Mouse (Mus musculus) retina, adult 2 months (tissue): ENCODE data around the gene Gfod1.
A peak's percentile ranks its signal among the peaks of the same experiment; 100 is the strongest.

ENCODE experiments used
- DNase-seq: peaks from one replicate; pipeline ENCODE4 v3.0.0-alpha.2; 2012; ENCODE audit warnings: low read depth, low spot score

Gfod1 gene

DNA sequence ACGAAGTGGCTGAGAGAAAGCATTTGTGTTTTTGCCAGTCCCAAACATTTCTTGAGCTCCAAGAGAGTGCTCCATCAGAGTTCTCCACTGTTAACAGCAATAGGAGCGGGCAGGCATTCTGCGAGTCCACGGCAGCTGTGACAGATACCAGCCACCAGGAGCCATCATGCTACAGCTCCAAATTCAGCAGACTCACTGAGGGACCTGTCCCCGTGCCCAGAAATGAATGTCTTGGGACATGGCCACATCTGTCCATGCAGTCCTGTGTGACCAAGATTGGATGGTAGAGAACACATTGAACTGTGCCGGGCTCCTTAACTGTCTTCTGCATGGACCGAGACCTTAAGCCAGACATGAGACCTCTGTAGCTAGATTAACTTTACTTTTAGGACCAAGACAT lies 100.7 kb downstream of the Gfod1 start:
- no peak for DNase-seq

DNA sequence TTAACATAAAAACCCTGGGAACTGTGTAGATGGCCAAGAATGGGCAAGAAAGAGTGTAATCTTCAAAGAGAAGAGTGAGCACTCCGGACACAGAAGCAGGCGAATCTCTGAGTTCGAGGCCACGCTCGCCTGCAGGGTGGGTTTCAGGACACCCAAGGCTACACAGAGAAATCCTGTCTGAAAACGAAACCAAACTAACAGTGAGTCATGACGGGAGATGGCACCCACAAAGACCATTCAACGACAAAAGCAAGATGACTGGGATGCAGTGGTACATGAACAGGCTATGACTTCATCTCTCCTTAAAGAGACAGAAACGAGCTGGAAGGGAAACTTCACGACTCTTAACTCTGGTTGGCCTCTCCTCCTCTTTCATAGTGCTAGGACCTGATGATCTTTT lies 101.6 kb downstream of the Gfod1 start:
- DNase-seq, result no peak

DNA sequence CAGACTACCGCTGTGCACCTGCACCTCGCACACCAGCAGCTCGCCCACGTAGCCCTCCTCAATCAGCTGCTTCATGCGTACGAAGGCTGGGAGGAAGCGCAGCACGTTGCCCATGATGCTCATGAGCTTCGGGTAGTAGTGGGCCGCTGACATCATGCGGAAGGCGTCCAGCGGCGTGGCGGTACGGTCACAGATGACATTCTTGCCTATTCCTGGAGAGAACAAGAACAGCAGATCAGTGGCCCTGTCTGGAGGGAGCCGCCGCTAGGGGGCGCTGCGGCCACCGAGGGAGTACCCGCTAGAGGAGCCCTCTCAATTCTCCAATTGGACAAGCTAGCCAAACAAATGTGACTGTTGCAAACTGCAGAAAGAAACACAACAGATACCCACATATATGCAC lies 102.9 kb downstream of the Gfod1 start:
- no peak for DNase-seq

DNA sequence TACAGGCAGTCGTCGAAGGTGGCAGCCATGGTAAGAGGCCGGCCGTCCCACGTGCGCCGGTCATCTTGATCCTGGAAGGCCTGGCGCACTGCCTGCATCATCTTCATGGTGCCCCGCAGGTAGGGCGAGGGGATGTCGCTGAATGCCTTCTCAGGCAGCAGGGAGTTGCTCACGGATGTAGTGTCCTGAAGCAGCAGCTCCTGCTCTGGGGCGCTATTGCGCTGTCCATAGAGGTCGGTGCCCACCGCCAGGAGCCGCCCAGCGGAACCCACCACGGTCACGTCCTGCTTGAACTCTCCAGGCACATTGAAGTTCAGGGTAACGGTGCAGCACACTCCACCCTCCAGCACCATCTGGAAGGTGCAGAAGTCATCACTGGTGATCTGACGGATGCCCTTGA lies 103.5 kb downstream of the Gfod1 start:
- no peak for DNase-seq

DNA sequence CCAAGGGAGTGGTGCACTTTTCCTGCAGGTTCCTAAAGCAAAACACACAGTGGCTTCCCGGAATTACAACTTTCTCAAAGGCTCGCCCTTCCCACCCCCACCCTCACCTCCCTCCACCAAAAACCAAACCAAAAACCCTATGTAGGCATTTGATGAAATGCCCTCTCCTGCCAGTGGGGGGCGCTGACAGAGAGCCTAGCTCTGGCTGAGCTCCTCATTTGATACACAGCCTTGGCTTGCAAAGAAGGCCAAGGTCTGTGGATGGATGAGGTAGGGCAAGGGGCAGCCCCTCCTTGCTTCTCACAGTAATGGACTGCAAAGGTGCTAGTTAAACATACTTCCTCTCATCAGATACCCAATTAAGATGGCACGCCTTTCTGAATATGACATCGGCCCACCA lies 104.2 kb downstream of the Gfod1 start:
- no peak for DNase-seq

DNA sequence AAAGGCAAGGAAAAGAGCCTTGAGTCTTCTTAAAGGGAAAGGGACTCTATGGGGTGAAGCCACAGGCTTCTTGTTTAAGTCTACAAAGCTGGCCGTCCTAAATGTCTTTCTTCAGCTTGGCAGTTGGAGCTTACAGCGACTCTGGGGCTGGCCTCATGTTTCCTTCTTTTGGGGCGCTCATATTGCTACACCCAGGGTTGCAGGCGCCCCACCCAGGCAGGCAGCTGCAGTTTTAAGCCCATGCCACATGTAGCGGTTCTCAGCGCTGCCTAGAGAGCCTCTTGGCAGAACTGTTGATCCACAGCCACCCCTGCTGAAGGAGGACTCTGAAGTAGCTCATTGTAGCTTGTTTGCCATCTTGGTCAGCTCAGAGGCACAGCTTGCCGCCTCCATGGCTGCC lies 104.7 kb downstream of the Gfod1 start:
- DNase-seq, result no peak

DNA sequence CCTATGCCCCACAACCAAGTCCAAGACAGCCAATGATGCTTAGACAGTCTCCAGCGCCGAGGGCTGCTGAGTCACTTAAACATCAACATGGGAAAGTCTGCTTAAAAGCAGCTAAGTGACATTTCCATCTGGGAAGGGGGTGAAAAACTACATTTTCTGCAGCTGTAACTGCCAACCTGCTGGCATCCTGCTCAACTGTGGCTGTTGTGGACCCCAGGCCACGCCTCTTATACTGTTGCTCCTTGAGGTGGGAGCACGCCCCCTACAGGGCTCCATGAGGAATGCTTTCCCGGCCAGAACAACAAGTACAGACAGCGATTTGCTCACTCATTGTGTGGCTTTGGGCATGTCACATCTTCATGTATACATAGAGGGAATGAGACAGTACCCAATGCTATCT lies 106.8 kb downstream of the Gfod1 start:
- no peak for DNase-seq

DNA sequence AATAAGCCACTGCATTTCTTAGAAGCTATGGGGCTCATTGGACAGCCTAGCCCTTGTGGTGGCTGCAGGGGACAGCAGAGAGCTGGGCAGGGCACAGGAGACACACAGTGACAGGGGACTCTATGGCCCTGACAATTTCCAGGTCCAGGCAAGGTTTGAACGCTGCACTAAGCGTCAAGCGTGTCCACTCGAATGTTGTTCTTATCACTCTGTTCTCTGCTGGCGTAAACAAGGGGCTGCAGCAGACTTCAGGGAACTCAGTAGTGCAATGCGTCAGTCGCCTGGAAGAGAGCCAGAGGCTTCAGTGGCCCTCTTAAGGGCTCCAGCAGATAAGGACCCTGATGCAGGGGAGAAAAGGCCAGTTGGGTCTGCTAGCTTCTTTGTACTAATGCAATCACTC lies 108.0 kb downstream of the Gfod1 start:
- DNase-seq, result no peak

DNA sequence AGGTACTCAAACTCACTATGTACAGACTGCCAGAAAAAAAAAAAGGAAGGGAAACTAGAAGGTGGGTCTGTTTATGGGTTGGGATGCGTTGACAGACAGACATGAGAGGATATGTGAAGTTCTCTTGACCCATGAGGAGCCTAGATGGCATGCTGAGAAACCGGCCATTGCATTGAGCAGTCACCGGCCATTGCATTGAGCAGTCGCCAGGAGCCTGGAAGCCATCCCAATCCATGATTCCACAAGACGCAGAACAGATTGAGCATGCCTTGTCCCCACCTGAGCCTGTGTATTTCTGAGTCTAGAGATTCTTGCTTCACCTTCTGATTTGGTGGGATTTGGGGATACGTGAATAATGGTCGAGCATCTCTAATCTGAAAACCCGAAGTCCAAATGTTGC lies 110.0 kb downstream of the Gfod1 start:
- no peak for DNase-seq

DNA sequence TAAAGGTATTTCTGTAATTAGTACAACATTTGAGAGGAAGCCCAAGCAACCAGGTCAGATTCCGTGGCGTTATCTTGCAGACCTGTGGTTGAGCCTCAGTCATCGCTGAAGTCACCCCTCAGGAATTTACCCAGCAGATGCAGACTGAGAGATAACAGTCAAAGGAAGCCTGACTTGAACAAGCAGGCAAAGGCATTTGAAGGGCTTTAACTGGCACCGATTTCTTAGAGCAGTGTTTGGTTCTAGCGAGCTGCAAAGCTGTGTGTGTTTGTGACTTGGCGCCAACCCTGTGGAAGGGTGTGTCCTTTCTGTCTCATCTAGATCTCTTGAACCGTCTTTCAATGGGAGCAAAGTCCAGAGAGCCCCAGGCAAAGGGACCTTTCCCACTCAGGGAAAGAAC lies 110.7 kb downstream of the Gfod1 start:
- no peak for DNase-seq

DNA sequence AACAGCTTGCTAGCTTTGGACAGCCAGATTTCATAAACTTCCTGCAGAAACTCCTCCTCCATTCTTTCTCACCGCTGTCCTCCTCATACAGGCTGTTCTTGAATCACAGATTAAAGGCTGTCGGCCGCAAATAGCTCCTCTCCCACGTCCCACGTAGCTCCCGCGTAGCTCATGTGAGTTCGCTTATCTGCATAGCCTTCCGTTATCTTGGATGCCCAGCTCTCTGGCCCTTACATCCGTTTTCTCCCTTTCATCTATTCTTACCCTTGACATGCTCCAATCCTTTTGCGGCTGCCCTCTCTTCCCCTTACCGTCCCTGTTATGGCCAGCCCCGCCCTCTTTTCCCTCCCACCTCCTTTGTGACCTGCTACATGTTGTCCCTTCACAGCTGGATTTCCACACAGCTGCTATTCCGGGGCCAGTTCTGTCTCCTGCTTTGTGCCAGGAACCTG lies 112.2 kb downstream of the Gfod1 start:
- no peak for DNase-seq

DNA sequence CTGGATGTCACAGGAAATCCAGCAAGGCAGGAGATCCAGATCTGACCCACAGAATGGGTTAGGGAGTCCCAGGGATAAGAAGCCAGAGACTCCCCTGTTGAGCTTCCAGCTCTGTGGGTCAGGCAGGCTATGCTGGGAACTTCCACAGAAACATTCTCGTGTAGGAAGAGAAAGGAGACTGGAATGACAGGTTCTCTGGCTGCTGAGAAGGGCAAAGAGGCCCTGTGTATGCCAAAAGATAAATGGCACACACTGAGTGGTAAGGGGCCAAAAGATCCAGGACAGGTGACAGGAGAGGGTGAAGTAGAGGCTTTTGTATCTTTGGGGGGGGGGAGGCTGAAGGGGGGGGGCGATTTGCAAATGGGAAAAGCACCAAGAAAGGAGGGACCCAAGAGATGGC lies 112.7 kb downstream of the Gfod1 start:
- DNase-seq, result no peak

DNA sequence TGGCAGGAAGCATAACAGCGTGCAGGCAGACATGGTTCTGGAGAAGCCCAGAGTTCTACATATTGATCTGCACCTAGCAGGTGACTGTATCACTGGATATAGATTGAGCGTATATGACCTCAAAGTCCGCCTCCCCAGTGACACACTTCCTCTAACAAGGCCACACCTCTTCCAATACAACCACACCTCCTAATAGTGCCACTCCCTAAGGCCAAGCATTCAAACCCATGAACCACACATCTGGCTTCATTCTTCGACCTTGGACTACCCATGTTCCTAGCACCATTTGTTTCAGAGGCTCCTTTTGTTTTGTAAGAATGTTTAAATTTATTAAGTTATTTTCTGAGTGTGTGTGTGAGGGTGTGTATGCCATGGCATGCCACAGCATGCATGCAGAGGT lies 116.2 kb downstream of the Gfod1 start:
- no peak for DNase-seq

DNA sequence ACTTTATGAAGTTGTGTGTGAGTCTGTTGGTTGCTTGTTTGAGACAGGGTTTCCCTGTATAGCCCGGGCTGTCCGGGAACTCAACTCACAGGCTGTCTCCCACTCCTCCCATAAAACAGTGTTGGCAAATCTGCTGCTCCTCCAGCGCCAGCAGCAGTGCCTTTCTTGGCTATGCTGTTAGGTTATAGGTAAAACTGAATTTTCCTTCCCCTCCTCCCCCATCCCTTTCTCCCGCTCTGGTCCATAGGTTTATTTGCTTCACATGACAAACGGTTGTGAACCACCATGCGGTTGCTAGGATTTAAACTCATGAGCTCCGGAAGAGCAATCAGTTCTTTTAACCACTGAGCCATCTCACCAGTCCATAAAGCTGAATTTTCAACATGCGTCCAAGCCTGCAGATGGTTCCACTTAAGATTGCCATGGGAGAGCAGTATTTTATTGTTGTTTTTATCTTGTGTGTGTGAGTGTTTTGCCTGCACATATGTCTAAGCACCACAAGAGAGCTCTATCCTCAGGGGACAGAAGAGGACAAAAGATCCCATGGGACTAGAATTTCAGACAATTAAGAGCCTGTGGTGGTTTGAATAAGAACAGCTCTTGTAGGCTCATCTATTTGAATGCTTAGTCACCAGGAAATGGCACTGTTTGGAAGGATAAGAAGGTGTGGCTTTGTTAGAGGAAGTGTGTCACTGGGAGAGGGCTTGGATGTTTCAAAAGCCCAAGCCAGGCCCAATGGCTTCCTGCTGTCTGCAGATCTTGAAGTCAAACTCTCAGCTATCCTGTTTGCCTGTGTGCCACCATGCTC lies 120.5 kb downstream of the Gfod1 start:
- DNase-seq, result no peak

DNA sequence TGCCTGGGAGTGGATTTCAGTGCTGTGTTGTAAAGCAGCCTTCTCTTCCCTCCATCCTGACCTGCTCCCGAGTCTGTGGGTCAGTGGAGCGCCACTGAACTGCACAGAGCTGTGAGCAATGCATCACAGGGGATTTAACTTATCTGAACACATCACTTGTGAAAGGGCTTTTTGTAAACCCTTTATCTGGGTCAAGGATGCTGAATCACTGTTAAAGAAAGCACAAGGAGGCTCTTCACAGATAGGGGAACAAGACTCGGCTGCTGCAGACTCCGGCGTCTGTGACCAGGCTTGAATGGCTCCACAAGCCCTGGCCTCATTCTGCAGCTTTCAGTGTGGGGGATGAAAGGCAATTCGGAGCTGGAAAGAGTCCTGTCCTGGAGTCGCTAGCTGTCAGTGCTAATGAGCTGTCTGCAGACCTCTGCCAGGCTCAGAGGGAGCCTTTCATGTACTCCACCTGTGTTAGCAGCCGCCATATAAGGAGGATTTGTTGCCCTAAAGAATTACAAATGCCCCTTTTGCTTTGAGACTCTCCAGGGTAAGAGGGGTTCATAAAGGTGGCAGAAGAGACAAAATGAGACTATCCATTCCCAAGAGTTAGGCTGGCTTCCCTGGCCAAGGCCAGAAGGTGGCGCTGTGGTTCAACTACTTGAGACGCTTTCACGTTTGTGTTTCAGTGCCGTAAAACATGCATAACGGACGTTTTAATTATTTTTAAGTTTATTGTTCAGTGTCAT lies 121.3 kb downstream of the Gfod1 start:
- peak; percentile 80 for DNase-seq

DNA sequence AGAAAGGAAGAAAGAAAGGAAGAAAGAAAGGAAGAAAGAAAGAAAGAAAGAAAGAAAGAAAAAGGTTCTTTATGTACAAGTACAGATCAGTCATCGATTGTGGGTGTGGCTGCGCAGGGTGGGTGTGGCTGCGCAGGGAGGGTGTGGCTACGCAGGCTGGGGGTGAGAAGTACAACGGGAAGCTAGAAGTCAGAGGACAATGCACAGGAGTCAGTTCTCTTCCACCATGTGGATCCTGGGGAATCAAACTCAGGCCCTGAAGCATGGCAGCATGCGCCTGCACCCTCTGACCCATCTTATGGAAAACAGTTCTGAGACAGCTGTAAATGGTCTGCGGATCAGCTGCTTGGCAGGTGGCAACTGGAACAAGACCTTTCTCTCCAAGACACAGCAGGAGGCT lies 122.9 kb downstream of the Gfod1 start:
- DNase-seq, result no peak

DNA sequence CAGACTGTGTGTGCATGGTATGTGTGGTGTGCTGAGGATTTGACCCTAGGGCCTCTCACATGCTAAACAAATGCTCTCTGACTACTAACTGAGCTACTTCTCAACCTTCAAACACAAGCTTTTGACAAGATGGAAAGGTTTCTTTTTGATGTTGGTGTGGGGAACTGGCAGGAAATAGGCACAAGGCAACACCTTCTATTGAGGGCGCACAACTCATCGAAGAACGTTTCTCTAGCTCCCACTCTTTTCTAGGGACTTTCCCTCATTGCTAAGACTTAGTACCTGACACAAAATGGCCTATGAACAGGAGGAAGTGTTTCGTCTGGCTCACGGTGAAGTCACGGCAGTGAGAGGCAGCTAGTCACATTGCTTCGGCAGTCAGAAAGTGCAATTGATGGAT lies 126.7 kb downstream of the Gfod1 start:
- DNase-seq, result no peak

DNA sequence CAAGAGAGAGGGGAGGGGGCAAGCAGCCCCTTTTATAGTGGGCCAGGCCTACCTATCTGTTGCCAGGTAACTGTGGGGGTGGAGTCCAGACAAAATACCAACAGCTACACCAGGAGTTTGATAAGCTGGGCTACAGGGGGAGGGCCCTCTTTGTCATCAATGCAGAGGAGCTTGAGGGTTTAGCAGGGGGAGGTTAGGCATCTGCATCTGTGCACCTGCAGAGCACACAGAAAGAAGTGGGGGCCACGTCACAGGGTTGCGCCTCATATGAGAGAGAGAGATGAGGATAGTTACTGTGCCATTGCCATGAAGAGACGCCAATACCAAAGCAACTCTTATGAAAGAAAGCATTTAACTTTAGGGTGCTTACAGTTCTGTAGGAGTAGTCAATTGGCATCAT lies 127.3 kb downstream of the Gfod1 start:
- no peak for DNase-seq

DNA sequence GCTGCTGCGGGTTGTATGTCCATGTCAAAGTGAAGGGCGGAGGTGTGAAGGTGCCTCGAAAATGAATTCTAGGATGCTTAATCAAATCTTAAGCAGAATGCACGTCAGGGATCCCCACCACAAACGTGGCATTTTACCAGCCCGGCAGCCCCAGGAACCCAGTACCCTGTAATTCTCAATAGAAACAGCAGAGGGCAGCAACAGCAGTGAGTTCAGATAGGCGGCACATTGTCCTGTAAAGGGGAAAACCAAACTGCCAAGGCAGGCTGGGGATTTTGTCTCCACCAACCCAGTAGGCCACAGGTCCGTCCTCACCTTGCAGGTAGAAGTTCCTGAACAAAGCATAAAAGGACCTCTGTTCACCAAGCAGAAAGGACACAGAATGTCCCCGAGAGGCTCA lies 130.7 kb downstream of the Gfod1 start:
- peak; percentile 57 for DNase-seq

DNA sequence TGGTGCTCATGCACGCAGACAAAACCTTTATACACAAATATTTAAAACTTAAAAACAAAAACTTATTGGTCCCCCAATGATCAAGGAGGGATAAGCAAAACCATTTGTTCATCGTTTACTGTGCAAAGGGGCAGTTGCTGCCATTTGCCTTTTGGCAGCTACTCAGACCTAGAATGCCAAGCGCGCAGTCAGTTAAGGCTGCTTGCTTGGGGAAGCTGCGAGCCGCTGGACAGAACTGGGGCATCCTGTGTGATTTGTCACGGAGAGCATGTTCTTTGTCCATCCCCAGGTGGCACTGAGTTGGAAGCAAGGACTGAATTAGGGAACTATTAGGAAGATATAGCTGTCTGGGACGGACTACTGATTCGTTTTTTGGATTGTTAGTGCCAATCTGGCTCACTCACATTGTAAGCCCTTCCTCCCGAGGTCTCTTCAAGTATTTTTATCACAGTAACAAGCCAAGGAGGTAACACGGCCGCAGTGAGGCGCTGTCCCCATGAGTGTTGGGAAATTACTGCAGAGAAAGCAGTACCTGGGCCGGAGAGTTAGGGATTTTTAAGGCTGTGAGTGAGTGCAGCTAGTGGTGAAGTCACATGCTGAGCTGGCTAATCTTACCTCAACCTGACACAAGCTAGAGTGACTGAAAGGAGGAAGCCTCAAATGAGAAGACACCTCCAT lies 131.8 kb downstream of the Gfod1 start:
- no peak for DNase-seq

DNA sequence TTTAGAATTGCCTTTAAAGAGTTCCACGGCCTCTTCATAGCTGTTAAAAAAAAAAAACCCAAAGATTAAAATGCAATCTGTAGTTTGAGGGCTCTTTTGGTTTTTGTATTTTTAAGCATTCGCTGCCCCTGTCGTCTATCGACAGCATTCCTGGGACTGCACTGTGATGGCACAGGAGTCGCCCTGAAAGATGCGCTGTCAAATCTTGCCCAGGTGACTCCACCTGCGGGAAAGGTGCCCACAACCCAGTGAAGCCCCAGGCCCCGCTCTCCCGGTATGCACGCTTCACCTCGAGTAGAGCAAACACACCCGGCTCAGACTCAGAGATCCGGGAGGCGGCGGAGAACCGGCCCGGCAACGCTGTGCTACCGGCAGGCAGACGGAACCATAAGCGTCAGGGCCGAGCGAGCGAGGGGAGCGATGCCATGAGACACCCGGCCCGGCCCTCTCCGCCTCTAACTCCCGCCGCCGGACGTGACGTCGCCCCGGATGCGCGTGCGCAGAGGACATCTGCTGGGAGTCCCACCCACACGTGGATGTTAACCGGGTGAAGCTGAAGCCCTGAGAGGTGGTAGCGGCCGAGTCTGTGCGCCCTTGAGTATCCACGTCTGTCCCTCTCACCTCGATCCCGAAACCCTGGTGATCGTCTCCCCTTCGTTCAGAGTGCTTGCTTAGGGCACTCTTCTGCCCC lies 132.8 kb downstream of the Gfod1 start, which contains the start of gene Tbc1d7:
Tbc1d7 (minus strand) TSS at position 482 of the 691 bp plus-strand sequence.
- DNase-seq, result peak; percentile 95

DNA sequence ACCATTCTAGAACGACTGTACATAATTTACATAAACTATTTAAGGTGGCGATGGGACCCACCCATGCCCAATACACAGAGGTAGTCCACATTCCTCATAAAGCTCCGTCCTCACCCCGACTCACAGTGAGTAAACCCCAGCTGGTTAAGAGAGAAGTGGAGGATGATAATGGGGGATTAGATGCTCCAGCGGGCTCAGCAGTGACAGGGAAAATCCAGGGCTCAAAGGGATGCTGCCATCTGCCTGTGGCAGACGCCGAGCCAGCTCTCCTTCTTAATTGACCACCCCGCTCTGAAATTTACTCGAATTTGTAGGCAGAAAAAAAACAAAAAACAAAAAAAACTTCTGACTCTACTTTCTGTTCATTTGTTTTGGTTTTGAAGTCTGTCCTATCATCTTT lies 136.3 kb downstream of the Gfod1 start:
- peak; percentile 41 for DNase-seq
